In genomic region chr12:66915741-66916140, GRCm38 (mm10) we compare ENCODE assay signal across 21 mouse cellular contexts.
DNase-seq lines count a peak whose midpoint lies in the region; ATAC-seq and TF ChIP-seq lines count a peak whose summit lies in the region.
"Had no signal": no experiment of that assay in that cellular context is flagged by ENCODE, and none has a peak within 500 bp of the region (broad histone marks: within the 10 kb centered on the region; RNA-seq: fewer than 3 reads in every experiment).

No protein-coding gene starts in this region.

- no peaks in the 10 kb centered on the region for H3K9me3 ChIP-seq in MEL (replicated peaks; ENCODE audit: insufficient read depth, low read length)
- H3K9me3 ChIP-seq in heart, embryonic 11.5 days (replicated peaks; ENCODE audit: control insufficient read depth, low read length): no peaks in the 10 kb centered on the region

- H3K4me2 ChIP-seq in heart, embryonic 11.5 days: no peak overlapping the region

- H3K4me1 ChIP-seq in MEL (ENCODE audit: control insufficient read depth in 1 of 2, insufficient read depth in 2 of 2, low read length in 2 of 2): no peaks in the 10 kb centered on the region; a peak in 2 of 4 replicates
- H3K4me1 ChIP-seq in heart, embryonic 11.5 days (ENCODE audit: control insufficient read depth, insufficient read depth, low read length): no peaks in the 10 kb centered on the region
- H3K4me1 ChIP-seq in heart, adult 2 months (ENCODE audit: control insufficient read depth, insufficient read depth, low read length): no peaks in the 10 kb centered on the region

- H3K9ac ChIP-seq in MEL (ENCODE audit: control insufficient read depth, low read depth, low read length, poor library complexity, severe bottlenecking): no peak overlapping the region
- no peak overlapping the region for H3K9ac ChIP-seq in heart, embryonic 11.5 days (ENCODE audit: low read depth, low read length)
- no peak overlapping the region for H3K9ac ChIP-seq in heart, adult 2 months (ENCODE audit: low read depth, low read length)

- intact Hi-C loops in heart, adult 2 months (cut with DNase I): no loop called here

- TF ChIP-seq CTCF in MEL (IDR thresholded peaks at IDR 0.05 in 2 of 3, conservative IDR thresholded peaks at IDR 0.05 in 1 of 3; ENCODE audit: control insufficient read depth in 1 of 3, insufficient read depth in 1 of 3, low read depth in 2 of 3, low read length in 3 of 3, poor library complexity in 1 of 3, severe bottlenecking in 1 of 3): no peak
- TF ChIP-seq CTCF in brain, embryonic 14.5 days (IDR thresholded peaks at IDR 0.05; ENCODE audit: borderline replicate concordance, extremely low read depth, insufficient read depth, insufficient read length): no peak
- TF ChIP-seq CTCF in heart, adult 2 months (IDR thresholded peaks at IDR 0.05): no peak

- WGBS in heart, embryonic 11.5 days (ENCODE audit: insufficient replicate concordance): 81% methylated on average over 5 of the region's 5 CpGs
- 72% methylated on average over 5 of the region's 5 CpGs for WGBS in heart, adult 2 months

- TF ChIP-seq EP300 in MEL (IDR thresholded peaks at IDR 0.05; ENCODE audit: low read depth in 1 of 2, low read length in 2 of 2): peak; percentile 41 to 68; a peak in 3 of 4 replicates
- TF ChIP-seq EP300 in heart, adult 2 months (IDR thresholded peaks at IDR 0.05; ENCODE audit: insufficient read depth, low read depth, low read length): no peak

- no peak overlapping the region for H3K4me3 ChIP-seq in MEL (ENCODE audit: control insufficient read depth in 1 of 2, insufficient read depth in 1 of 2, low read depth in 2 of 2, low read length in 2 of 2)
- no peak overlapping the region for H3K4me3 ChIP-seq in heart, embryonic 11.5 days (ENCODE audit: low read depth, low read length)
- no peak overlapping the region for H3K4me3 ChIP-seq in heart, adult 2 months

- DNase-seq in MEL (ENCODE audit: low read depth, low spot score): peak; percentile 9
- peak; percentile 3 for DNase-seq in brain, embryonic 14.5 days (ENCODE audit: low read depth)
- DNase-seq in heart, adult 2 months: no peak
- DNase-seq: adrenal gland, adult 2 months; adrenal gland, adult 8-10 months; adrenal gland, postnatal 10 days; adrenal gland, postnatal 14 days; adrenal gland, postnatal 25 days; adrenal gland, postnatal 36 days; B cell, adult 2 months; cerebellum, adult 11 months; cerebellum, adult 11-12 months; cerebellum, adult 18-20 months; cerebellum, adult 2 months; cerebellum, adult 8-10 months had no signal

- H3K36me3 ChIP-seq in MEL (ENCODE audit: control insufficient read depth in 1 of 2, insufficient read depth in 2 of 2, low read length in 2 of 2): 0 out of 4 replicates have a peak, but pooled peaks cover 0 to 3% of the 10 kb centered on the region in 2 experiments
- H3K36me3 ChIP-seq in heart, embryonic 11.5 days (ENCODE audit: control insufficient read depth, insufficient read depth, low read length): no peaks in the 10 kb centered on the region
- no peaks in the 10 kb centered on the region for H3K36me3 ChIP-seq in heart, adult 2 months (ENCODE audit: control insufficient read depth, insufficient read depth, low read length)
- H3K36me3 ChIP-seq: G1E had no signal

- no peak for TF ChIP-seq POLR2A in MEL (IDR thresholded peaks at IDR 0.05; ENCODE audit: control insufficient read depth in 1 of 2, insufficient read depth in 1 of 2, low read depth in 1 of 2, low read length in 2 of 2, poor library complexity in 1 of 2)
- no peak for TF ChIP-seq POLR2A in brain, embryonic 14.5 days (IDR thresholded peaks at IDR 0.05; ENCODE audit: borderline replicate concordance, extremely low read depth, insufficient read depth, insufficient read length, poor library complexity, severe bottlenecking)
- no peak for TF ChIP-seq POLR2A in heart, adult 2 months (IDR thresholded peaks at IDR 0.05; ENCODE audit: insufficient read depth, low read depth, low read length)

- no peak for TF ChIP-seq RAD21 in MEL (IDR thresholded peaks at IDR 0.05; ENCODE audit: low read depth, low read length)

- H3K27me3 ChIP-seq in MEL (ENCODE audit: control insufficient read depth in 1 of 2, insufficient read depth in 2 of 2, low read length in 2 of 2): no peaks in the 10 kb centered on the region
- no peaks in the 10 kb centered on the region for H3K27me3 ChIP-seq in heart, embryonic 11.5 days (ENCODE audit: control insufficient read depth, insufficient read depth, low read length)
- no peaks in the 10 kb centered on the region for H3K27me3 ChIP-seq in heart, adult 2 months (ENCODE audit: control insufficient read depth, insufficient read depth, low read length)
- H3K27me3 ChIP-seq: CH12.LX, Patski had no signal

- H3K79me2 ChIP-seq in MEL (ENCODE audit: control insufficient read depth, insufficient read depth, low read length, poor library complexity): no peaks in the 10 kb centered on the region
- H3K79me2 ChIP-seq in heart, adult 2 months (replicated peaks; ENCODE audit: control insufficient read depth, insufficient read depth, low read length): no peaks in the 10 kb centered on the region

- H3K27ac ChIP-seq in MEL (ENCODE audit: control insufficient read depth, low read depth, low read length): no peak overlapping the region
- H3K27ac ChIP-seq in heart, embryonic 11.5 days (ENCODE audit: low read depth, low read length): no peak overlapping the region
- no peak overlapping the region for H3K27ac ChIP-seq in heart, adult 2 months

- ATAC-seq in heart, embryonic 11.5 days (replicated peaks; ENCODE audit: insufficient number of reproducible peaks, low FRiP score, low TSS enrichment): no peak
- ATAC-seq: activated CD4-positive, CD25-positive, alpha-beta regulatory T cell, adult 4 months; CD4-positive, CD25-positive, alpha-beta regulatory T cell, adult 4 months; Patski had no signal

TF ChIP-seq in MEL, 35 proteins besides CTCF, POLR2A, EP300 and RAD21:
- TF ChIP-seq GATA1 (IDR thresholded peaks at IDR 0.05; ENCODE audit: low read depth, low read length) (no peak), TCF12 (IDR thresholded peaks at IDR 0.05; ENCODE audit: low read depth, low read length) (peak; percentile 52; the same call in 1 of the 2 replicates)

Comparison
In these comparisons a context has a peak if more than half of its experiments do, and no peak if none do; other contexts are left out.
1. DNase-seq: peak in MEL (single experiment) and brain, embryonic 14.5 days (single experiment); none in heart, adult 2 months (0 of 2).